Mouse (Mus musculus) neutrophil, adult 5-6 weeks (primary cell): Measurements from ENCODE around the gene Tulp2. TPM values are rescaled to one million over a fixed set of nuclear protein-coding genes. Genes with fewer than 3 reads are reported as not detected.

Experiments
- ATAC-seq: fragments of 151-379, 151-347 bp; 2 replicates; pipeline ENCODE4 v1.8.0; 2017; ENCODE audit warnings: mild to moderate bottlenecking, moderate TSS enrichment; ENCODE audit not compliant: insufficient number of reproducible peaks, poor library complexity, low FRiP score, severe bottlenecking; ENCODE audit errors: extremely low read depth
- total RNA-seq: library from RNA; stranded (forward); fragments of 200-1000 nt; gene quantifications from 2 replicates; pipeline ENCODE4 v1.2.3, GENCODE M21; 2017

The Tulp2 gene
- total RNA-seq, 1 experiment from 2014 or later: not detected

DNA sequence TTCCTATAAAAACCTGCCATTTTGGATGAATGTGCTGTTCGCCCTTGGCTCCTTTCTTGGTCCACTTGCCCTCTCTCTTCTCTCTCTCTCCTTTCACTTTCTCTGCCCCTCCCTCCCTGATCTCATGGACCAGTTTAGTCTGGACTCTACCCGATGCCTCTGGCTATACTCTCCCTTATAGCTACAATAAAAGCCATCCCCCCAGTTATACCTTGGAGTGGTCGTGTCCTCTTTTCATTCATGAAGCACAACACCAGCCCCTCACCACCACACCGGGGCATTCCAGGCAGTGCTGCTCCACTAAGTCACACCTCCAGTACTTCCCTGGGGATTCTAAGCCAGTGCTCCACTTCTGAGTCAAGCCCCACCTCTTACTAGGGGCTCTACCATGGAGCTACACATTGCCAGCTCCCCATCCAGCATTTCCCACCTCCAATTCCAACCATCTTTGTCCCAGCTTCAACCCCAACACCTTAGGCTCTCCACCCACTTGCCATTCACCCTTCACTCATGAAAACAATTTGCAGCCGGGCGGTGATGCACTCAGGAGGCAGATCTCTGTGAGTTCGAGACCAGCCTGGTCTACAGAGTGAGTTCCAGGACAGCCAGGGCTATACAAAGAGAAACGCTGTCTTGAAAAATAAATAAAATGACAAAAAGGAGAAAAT is 85.6 kb downstream of the Tulp2 start:
- no peak for ATAC-seq

DNA sequence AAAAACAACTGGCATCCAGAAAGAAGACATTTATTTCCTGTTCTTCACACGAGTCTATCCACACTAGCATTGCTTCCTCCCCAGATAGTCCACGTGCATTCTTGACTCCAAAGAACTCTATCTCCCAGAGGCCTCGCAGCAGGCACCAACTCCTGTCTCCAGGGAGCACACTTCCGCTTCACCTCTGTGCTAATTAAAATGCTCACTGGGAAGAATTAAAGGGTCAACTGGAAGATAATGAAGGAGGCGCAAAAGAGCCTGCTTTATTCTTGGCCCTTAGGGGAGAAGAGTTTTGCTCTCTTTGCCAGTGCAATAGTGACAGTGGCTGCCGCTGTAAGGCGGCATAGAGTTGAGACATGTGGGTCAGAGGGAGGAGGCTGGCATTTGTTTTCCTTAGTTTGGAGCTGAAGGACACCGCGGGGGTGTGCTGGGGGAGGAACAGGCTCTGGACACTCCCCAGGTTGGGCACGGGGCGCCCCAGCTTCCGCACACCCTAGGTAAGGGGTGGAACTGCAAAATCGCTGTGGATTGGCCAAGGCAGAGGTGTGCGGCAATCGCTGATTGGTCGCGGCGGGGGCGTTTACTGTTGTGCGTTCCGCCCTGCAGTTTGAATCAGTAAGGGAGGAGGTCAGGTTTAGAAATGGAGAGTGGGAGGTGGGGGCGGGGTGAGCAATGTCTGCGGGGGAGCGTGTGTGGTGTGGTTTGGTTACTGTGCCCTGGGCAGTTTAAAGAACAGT is 86.3 kb downstream of the Tulp2 start:
- ATAC-seq: peak; percentile 92

DNA sequence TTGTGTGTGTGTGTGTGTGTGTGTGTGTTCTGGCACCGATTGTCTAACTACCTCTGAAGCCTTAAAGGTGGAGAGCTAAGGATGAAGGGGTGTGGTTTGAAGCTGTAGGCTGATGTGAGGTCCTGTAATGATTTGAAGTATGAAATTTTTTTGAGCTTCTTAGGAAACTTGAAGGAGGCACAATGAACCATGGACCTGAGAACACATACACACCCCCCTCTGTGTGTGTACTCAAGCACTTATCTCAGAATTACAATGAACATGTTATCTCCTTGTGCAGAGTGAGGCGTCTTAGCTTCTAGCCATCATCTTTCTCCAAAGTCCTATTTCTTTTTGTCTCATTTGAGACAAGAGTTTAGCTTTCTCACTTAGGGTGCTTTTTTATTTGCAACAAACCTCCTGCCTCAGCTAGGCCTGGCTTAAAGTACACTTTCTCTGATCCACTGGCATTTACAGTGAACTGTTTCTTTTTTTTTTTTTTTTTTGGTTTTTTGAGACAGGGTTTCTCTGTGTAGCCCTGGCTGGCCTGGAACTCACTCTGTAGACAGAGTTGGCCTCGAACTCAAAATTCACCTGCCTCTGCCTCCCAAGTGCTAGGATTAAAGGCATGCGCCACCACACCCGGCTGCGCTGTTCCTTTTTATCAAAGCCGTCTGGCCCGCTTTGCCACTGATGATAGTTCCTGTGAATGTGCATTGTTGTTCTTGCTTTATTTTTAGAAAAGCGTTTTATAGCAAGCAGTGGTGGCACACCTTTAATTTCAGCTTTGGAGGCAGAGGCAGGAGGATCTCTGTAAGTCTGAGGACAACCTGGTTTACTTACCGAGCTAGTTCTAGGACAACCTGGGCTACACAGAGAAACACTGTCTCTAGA is 87.2 kb downstream of the Tulp2 start:
- ATAC-seq: no peak

DNA sequence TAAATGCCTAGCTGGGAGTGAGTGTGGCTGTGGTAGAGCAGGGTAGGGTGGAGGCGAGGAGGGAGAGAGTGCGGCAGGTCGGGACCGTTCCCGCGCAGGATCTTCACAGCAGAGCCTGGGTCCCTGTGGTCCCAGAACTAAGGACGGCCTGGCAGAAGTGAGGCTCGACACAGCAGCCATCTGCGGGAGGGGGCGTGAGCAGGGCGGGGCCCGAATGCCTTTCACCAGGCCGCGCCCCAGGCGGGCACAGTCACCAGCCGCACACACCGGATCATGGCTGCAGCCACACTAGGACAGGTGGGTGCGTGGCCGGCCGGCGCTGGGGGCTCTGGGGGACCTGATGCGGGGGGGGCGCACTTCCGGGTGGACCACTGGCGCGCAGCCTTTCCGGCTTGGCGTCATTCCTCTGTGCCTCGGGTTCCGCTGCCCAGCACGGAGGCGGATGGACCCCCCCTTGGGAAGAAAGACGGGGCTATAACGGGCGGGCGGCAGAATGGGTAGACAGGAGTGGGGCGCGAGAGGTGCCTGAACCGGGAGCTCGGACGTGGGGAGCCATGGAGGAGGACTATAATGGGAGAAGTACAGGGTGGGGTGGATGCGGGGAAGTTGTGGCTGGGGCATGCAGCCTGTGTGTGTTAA is 88.5 kb downstream of the Tulp2 start, which contains the start of gene Bcat2:
Gene Bcat2 (plus strand): TSS at position 51 of the 639 bp plus-strand sequence.
- ATAC-seq: peak; percentile 66

DNA sequence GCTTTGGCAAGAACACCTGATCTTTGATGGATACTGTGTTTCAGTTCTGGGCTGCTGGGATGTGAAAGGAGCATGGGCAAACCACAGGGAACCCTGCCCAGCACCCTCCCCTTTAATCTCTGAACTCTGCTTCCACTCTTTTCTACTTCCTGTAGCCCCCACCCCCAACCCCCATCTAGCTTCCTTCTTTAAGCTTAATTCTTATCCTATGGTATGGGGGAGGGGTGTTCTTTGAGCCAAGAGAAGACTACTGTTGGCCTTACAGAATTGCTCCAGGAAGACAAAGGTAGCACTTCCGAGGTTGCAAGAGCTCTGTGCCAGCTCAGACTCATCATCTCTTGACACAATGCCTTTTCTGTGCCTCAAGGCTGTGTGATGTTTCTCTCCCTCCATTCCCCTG is 90.3 kb downstream of the Tulp2 start:
- ATAC-seq: no peak

Other genes with a start within 250 kb of the Tulp2 start
- 602 and 650 TPM in 2 replicates for gene Cd37, start 242.8 kb upstream of the Tulp2 start, total RNA-seq
- gene Slc6a16, start 240.8 kb upstream of the Tulp2 start, total RNA-seq: 0.12 TPM in 1 of 2 replicates, not detected in the other
- gene Slc6a21, start 204.4 kb upstream of the Tulp2 start, total RNA-seq: not detected in 2 replicates
- gene Trpm4, start 148.1 kb upstream of the Tulp2 start, total RNA-seq: 2.6 and 5.2 TPM in 2 replicates
- gene Hrc, start 146.6 kb upstream of the Tulp2 start, total RNA-seq: not detected in 2 replicates
- gene Ppfia3, start 114.9 kb upstream of the Tulp2 start, total RNA-seq: not detected in 2 replicates
- gene Lin7b, start 111.3 kb upstream of the Tulp2 start, total RNA-seq: 0.70 TPM in 1 of 2 replicates, not detected in the other
- gene Snrnp70, start 86.1 kb upstream of the Tulp2 start, total RNA-seq: 502 and 563 TPM in 2 replicates
- not detected in 2 replicates for gene Kcna7, start 76.2 kb upstream of the Tulp2 start, total RNA-seq
- not detected in 2 replicates for gene Ntf5, start 68.2 kb upstream of the Tulp2 start, total RNA-seq
- gene Lhb, start 61.1 kb upstream of the Tulp2 start, total RNA-seq: not detected in 2 replicates
- gene Gys1, start 47.0 kb upstream of the Tulp2 start, total RNA-seq: 9.9 and 14.6 TPM in 2 replicates
- 37.8 and 44.6 TPM in 2 replicates for gene Ruvbl2, start 43.8 kb upstream of the Tulp2 start, total RNA-seq
- gene Ftl1, start 22.0 kb upstream of the Tulp2 start, total RNA-seq: 1,339 and 1,541 TPM in 2 replicates
- gene Bax, start 15.0 kb upstream of the Tulp2 start, total RNA-seq: 31.1 and 37.9 TPM in 2 replicates
- gene Gm45808, start 4.9 kb downstream of the Tulp2 start, total RNA-seq: not detected in 2 replicates
- gene Dhdh, start 6.9 kb downstream of the Tulp2 start, total RNA-seq: 3.1 and 3.7 TPM in 2 replicates
- 90.4 and 101 TPM in 2 replicates for gene Nucb1, start 28.5 kb downstream of the Tulp2 start, total RNA-seq
- 288 and 364 TPM in 2 replicates for gene Ppp1r15a, start 44.4 kb downstream of the Tulp2 start, total RNA-seq
- gene Plekha4, start 44.5 kb downstream of the Tulp2 start, total RNA-seq: 1.3 and 1.6 TPM in 2 replicates
- 0.37 TPM in 1 of 2 replicates, not detected in the other for gene Hsd17b14, start 73.0 kb downstream of the Tulp2 start, total RNA-seq
- gene Bcat2, start 88.3 kb downstream of the Tulp2 start, total RNA-seq: 14.9 and 17.3 TPM in 2 replicates
- not detected in 2 replicates for gene Fgf21, start 133.6 kb downstream of the Tulp2 start, total RNA-seq
- not detected in 2 replicates for gene Fut1, start 135.4 kb downstream of the Tulp2 start, total RNA-seq
- gene Izumo1, start 139.9 kb downstream of the Tulp2 start, total RNA-seq: not detected in 2 replicates
- gene Rasip1, start 145.6 kb downstream of the Tulp2 start, total RNA-seq: 2.4 and 2.8 TPM in 2 replicates
- 1.0 TPM in 1 of 2 replicates, not detected in the other for gene Mamstr, start 158.1 kb downstream of the Tulp2 start, total RNA-seq
- gene Fut2, start 184.5 kb downstream of the Tulp2 start, total RNA-seq: 0.25 and 0.35 TPM in 2 replicates
- gene Ntn5, start 202.1 kb downstream of the Tulp2 start, total RNA-seq: not detected in 2 replicates
- gene Sec1, start 212.5 kb downstream of the Tulp2 start, total RNA-seq: 0.23 TPM in 1 of 2 replicates, not detected in the other
- gene Car11, start 218.0 kb downstream of the Tulp2 start, total RNA-seq: not detected in 2 replicates
- gene Dbp, start 223.2 kb downstream of the Tulp2 start, total RNA-seq: 12.1 and 18.4 TPM in 2 replicates
- gene Rpl18, start 233.6 kb downstream of the Tulp2 start, total RNA-seq: 797 and 936 TPM in 2 replicates
- 25.5 and 27.4 TPM in 2 replicates for gene Sphk2, start 236.1 kb downstream of the Tulp2 start, total RNA-seq
- gene Fam83e, start 239.3 kb downstream of the Tulp2 start, total RNA-seq: 3.0 and 3.2 TPM in 2 replicates
- not detected in 2 replicates for gene Spaca4, start 243.9 kb downstream of the Tulp2 start, total RNA-seq